8 mouse cellular contexts compared by ENCODE assay signal in genomic region chr3:95159987-95160963, GRCm38 (mm10). TPM values are rescaled to one million over a fixed set of nuclear protein-coding genes. Genes with fewer than 3 reads are reported as not detected.
DNase-seq lines count a peak whose midpoint lies in the region; ATAC-seq lines count a peak whose summit lies in the region.

TSS of gene Sema6c (plus strand) at chr3:95160457.

- H3K9ac ChIP-seq in heart, embryonic 16.5 days (ENCODE audit: low read length): peak within 1 kb of the TSS; percentile 65
- H3K9ac ChIP-seq in liver, embryonic 15.5 days: peak within 1 kb of the TSS; percentile 60
- H3K9ac ChIP-seq in neural tube, embryonic 12.5 days: peak within 1 kb of the TSS; percentile 88

- H3K9me3 ChIP-seq in forebrain, embryonic 10.5 days: no peaks in the 10 kb centered on the region
- H3K9me3 ChIP-seq in heart, embryonic 16.5 days (replicated peaks; ENCODE audit: control insufficient read depth, low read length): no peaks in the 10 kb centered on the region
- H3K9me3 ChIP-seq in liver, embryonic 15.5 days (replicated peaks): no peaks in the 10 kb centered on the region
- no peaks in the 10 kb centered on the region for H3K9me3 ChIP-seq in neural tube, embryonic 12.5 days

- peaks cover 48% of the 10 kb centered on the region for H3K27me3 ChIP-seq in forebrain, embryonic 10.5 days (ENCODE audit: poor library complexity, severe bottlenecking)
- no peaks in the 10 kb centered on the region for H3K27me3 ChIP-seq in heart, embryonic 16.5 days (ENCODE audit: control insufficient read depth, insufficient read depth, low read length)
- H3K27me3 ChIP-seq in liver, embryonic 15.5 days: peaks cover 58% of the 10 kb centered on the region
- H3K27me3 ChIP-seq in neural tube, embryonic 12.5 days (replicated peaks): no peaks in the 10 kb centered on the region

- H3K4me1 ChIP-seq in forebrain, embryonic 10.5 days: peaks cover 45% of the 10 kb centered on the region
- H3K4me1 ChIP-seq in heart, embryonic 16.5 days (ENCODE audit: control insufficient read depth, insufficient read depth, low read length): peaks cover 37% of the 10 kb centered on the region
- peaks cover 26% of the 10 kb centered on the region for H3K4me1 ChIP-seq in liver, embryonic 15.5 days (replicated peaks)
- H3K4me1 ChIP-seq in neural tube, embryonic 12.5 days: peaks cover 37% of the 10 kb centered on the region

- H3K36me3 ChIP-seq in forebrain, embryonic 10.5 days (replicated peaks): peaks cover 13% of the 10 kb centered on the region
- H3K36me3 ChIP-seq in heart, embryonic 16.5 days (ENCODE audit: control insufficient read depth, insufficient read depth): no peaks in the 10 kb centered on the region
- no peaks in the 10 kb centered on the region for H3K36me3 ChIP-seq in liver, embryonic 15.5 days (replicated peaks)
- peaks cover 13% of the 10 kb centered on the region for H3K36me3 ChIP-seq in neural tube, embryonic 12.5 days

- H3K27ac ChIP-seq in forebrain, embryonic 10.5 days: peak within 1 kb of the TSS; percentile 81
- no peak within 1 kb of the TSS for H3K27ac ChIP-seq in heart, embryonic 16.5 days (ENCODE audit: low read length)
- H3K27ac ChIP-seq in liver, embryonic 15.5 days (replicated peaks): no peak within 1 kb of the TSS
- H3K27ac ChIP-seq in neural tube, embryonic 12.5 days: peak within 1 kb of the TSS; percentile 57

- peak; percentile 71 for DNase-seq in c-Kit-negative CD71-positive TER-119-positive erythroid progenitor cells, embryonic 14.5 days (ENCODE audit: low read depth, low spot score)
- DNase-seq in forebrain, embryonic 10.5 days (ENCODE audit: extremely low spot score, low spot score): peak; percentile 88
- DNase-seq in kidney, postnatal 36 days: peak; percentile 93 to 94
- peak; percentile 83 for DNase-seq in telencephalon, adult 2 months (ENCODE audit: low read depth, low spot score)

- H3K4me2 ChIP-seq in heart, embryonic 16.5 days (ENCODE audit: low read depth, low read length): peak within 1 kb of the TSS; percentile 95
- peak within 1 kb of the TSS; percentile 90 for H3K4me2 ChIP-seq in liver, embryonic 15.5 days
- H3K4me2 ChIP-seq in neural tube, embryonic 12.5 days (replicated peaks): peak within 1 kb of the TSS; percentile 77

- H3K4me3 ChIP-seq in forebrain, embryonic 10.5 days: peak within 1 kb of the TSS; percentile 65
- peak within 1 kb of the TSS; percentile 62 for H3K4me3 ChIP-seq in heart, embryonic 16.5 days (ENCODE audit: low read length)
- H3K4me3 ChIP-seq in liver, embryonic 15.5 days (replicated peaks): peak within 1 kb of the TSS; percentile 61
- H3K4me3 ChIP-seq in neural tube, embryonic 12.5 days: peak within 1 kb of the TSS; percentile 86

- under 1% methylated on average over 66 of the region's 66 CpGs for WGBS in forebrain, embryonic 10.5 days
- WGBS in heart, embryonic 16.5 days: under 1% methylated on average over 66 of the region's 66 CpGs
- WGBS in liver, embryonic 15.5 days (ENCODE audit: insufficient replicate concordance): under 1% methylated on average over 66 of the region's 66 CpGs
- under 1% methylated on average over 66 of the region's 66 CpGs for WGBS in neural tube, embryonic 12.5 days

- ATAC-seq in CD4-positive, CD25-positive, alpha-beta regulatory T cell, adult 4 months: peak; percentile 99
- peak; percentile 96 for ATAC-seq in heart, embryonic 16.5 days (replicated peaks; ENCODE audit: extremely low read depth, insufficient read depth, low FRiP score)
- peak; percentile 96 for ATAC-seq in liver, embryonic 15.5 days (ENCODE audit: insufficient read depth)
- peak; percentile 94 for ATAC-seq in neural tube, embryonic 12.5 days (ENCODE audit: low FRiP score, low read depth)

RNA-seq across cellular contexts. Expression of gene Sema6c, which starts in this region (rescaled TPM):
- under 1 TPM in 1 of 2 experiments, not detected in 1; 0.08 TPM for polyA plus RNA-seq in CD4-positive, CD25-positive, alpha-beta regulatory T cell, adult 4 months (2017; shearing (Covaris generic))
- polyA plus RNA-seq in forebrain, embryonic 10.5 days (2016; fragmentation: Nextera tagmentation; extraction: Ambion mirVana): 3.9 and 4.2 TPM in 2 replicates
- polyA plus RNA-seq in heart, embryonic 16.5 days (2015; fragmentation: Nextera tagmentation; extraction: Ambion mirVana): 1.5 and 2.7 TPM in 2 replicates
- 0.37 and 0.68 TPM in 2 replicates for polyA plus RNA-seq in liver, embryonic 15.5 days (2015; fragmentation: Nextera tagmentation; extraction: Ambion mirVana)
- 58.3 and 65.2 TPM in 2 replicates for polyA plus RNA-seq in neural tube, embryonic 12.5 days (2016; fragmentation: Nextera tagmentation; extraction: Ambion mirVana)

Comparison
In these comparisons a context has a peak if more than half of its experiments do, and no peak if none do; other contexts are left out.
1. RNA of gene Sema6c (polyA plus RNA-seq): 58.3 to 65.2 TPM in neural tube, embryonic 12.5 days; 3.9 to 4.2 TPM in forebrain, embryonic 10.5 days, 1.5 to 2.7 TPM in heart, embryonic 16.5 days, 0.37 to 0.68 TPM in liver, embryonic 15.5 days and 0.08 TPM in CD4-positive, CD25-positive, alpha-beta regulatory T cell, adult 4 months; every median in the first group is over 10 times any median in the second.
2. Peak in ATAC-seq in CD4-positive, CD25-positive, alpha-beta regulatory T cell, adult 4 months; RNA of the gene not detected or under 1 TPM.
3. Peak in ATAC-seq, H3K4me3 ChIP-seq, H3K9ac ChIP-seq and H3K4me2 ChIP-seq in liver, embryonic 15.5 days; RNA of the gene not detected or under 1 TPM.
4. H3K27ac ChIP-seq: peak in forebrain, embryonic 10.5 days (single experiment) and neural tube, embryonic 12.5 days (single experiment); none in heart, embryonic 16.5 days (single experiment) and liver, embryonic 15.5 days (single experiment).
5. Peak in every context shown above with its lines, with median percentiles within 50 percentile points of each other: ATAC-seq, DNase-seq, H3K4me3 ChIP-seq, H3K4me2 ChIP-seq and H3K9ac ChIP-seq.